Mouse (Mus musculus): ENCODE results near the gene Nubpl.

The Nubpl gene

DNA sequence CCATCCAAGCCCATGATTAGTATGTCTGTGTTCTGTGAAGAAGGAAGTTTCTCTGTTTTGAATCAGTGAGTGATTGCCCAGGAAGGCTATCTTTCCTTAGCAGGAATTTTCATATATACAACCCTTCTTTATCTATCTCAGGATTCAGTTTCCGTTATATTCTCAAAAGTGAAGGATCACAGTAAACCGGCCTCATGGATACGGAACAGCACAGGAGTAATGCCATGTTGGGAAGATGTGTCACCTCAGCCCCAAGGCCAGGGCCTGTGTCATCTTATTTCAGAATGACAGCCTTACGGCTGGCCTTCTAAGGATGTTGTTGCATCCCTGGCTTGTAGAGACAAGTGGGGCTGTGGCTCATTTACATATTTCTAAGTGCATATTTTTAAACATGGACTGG lies 231.0 kb downstream of the Nubpl start:
- no peak for DNase-seq (ENCODE audit: low read depth, low spot score)

DNA sequence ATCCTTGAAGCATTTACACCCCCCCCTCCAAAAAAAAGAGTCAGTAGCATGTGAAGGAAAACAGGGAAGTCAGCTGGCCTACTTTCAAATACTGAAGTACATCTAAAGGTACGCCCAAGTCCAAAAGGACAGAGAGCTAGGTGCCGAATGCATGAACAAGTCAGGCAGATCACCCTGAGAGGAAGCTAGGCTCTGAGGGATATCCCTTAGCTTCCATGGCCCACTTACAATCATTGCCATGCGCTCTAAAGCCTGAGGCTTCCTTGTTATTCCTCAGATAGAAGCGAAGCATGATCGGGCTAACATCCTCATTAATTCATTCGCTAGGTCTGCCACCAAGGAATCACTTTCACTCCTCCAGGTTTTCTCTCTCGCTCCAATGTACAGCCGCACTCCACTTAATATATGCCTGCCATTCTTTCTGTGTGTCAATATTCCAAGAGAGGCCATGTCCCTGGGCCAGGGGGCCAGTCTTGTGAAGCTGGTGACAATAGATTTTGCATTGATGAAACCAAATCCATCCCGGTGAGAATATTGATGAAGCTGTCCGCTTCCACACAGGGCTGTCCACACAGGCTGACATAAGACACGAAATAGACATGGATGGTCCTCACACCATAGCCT lies 237.7 kb downstream of the Nubpl start:
- no peak for DNase-seq (ENCODE audit: low read depth, low spot score)

DNA sequence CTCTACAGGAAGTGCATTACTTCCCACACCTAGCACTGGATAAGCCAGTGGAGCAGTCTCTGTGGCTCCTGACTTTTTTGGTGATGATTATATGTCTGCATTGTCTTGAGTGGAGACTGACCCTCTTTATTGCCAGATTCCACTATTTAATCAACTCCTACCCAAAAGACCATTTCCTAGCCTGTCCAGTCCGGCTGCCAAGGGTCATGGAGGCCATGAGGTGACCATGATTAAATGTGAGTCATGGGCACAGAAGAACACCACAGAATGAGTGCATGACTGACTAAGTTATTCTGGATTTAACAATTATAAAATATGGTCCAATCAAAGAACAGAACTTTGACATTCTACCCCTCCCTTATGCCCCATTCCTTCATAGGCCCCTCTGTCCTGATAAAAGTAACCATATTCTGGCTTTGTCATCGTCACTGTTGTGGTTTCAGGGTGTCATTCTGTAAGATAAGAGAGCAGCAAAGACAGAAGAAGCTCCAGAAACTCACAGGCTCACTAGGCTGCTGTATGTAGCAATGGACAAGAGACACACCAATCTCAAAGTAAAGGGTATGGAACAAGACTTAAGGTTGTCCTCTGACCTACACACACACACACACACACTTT lies 240.7 kb downstream of the Nubpl start:
- no peak for DNase-seq (ENCODE audit: low read depth, low spot score)

DNA sequence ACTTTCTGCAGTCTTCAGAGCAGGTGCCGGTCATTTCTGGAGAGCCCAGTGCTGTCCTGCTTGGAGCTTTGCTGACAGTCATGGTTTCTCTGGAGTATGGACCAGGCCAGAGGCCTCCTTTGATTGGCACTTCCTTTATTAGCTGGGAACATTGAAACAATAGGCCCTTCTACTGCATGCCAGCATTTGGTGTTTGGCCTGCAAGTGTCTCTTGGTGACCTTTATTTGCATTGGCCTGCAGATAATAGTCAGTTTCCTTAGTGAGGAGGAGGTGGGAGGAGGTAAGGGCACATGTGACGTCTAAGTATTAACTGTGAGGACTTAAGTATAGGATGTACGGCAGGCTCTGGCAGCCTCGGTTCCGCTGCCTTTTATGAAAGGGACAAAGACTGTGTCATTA lies 249.1 kb downstream of the Nubpl start:
- DNase-seq (ENCODE audit: low read depth, low spot score) = no peak

DNA sequence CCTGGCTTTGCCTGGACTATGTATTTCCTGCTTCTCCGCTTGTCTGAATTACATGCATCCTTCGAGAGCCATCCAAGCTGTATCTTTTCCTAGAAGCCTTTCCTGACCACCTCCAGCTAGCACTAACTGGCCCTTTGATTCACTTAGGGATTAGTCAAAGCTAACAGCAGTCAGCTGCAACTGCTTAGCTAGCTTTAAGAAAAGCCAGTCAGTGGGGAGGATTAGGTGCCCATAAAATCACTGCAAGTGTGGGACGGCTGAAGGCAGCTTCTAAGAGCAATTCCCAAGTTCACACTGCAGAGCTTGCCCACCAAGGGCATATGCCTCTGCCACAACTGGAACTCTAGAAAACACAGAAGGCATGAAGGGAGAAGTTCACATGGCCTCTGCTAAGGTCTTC lies 252.7 kb downstream of the Nubpl start:
- DNase-seq (ENCODE audit: low read depth, low spot score) = no peak

DNA sequence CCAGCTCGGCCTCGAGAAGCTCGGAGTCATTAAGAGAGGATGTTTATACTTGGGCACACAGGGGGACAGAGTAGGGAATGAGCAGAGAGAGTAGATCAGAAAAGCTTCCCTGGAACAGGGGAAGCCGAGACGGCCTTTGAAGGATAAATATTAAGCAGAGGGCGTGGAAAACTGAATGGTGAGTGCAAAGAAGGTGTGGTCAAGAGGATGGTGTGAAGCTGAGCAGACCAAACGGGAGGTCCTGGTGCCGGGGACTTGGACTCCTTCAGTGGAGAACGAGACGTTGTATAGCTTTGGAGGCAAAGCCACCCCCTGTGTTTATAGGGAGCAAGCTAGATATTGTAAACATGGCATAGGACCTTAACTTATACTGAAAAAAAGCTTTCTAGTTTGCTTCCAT lies 261.9 kb downstream of the Nubpl start:
- DNase-seq (ENCODE audit: low read depth, low spot score) = no peak

DNA sequence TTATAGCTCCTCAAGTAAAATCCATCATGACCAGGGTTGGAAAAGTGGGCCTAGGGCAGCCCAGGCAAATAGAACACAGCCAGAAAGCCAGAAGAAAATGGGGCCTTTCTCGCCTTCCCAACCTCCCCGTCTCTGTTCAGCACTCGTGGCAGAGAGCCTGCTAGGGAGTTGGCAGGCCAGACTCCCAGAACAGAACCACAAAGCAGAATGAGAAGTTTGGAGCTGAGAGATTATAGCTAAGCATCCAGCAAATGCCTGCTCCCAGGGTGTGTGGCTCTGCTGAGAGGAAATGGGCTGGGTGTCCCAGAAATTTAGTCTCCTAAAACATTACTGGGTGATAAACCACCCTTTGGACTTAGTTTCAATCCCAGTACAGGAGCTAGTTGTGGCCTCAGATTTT lies 262.6 kb downstream of the Nubpl start:
- DNase-seq (ENCODE audit: low read depth, low spot score) = no peak

DNA sequence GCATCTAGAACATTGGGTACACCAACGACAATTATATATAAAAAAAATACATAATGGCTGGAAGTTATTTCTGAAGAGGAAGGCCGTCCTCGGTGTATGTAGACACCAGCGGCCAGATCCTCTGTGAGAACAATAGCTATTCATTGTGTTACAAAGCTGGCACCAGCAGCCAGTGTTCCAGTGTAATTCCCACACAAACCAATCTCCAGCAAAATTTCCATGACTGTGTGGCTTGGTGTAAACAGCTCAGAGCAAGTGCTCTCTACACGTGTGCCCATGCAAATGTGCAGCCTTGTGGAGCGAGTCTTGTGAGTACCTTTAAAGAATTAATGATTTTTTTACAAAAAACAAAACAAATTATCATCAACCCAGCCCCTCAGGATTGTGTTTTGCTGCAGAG lies 263.7 kb downstream of the Nubpl start:
- DNase-seq (ENCODE audit: low read depth, low spot score) = no peak

Measured in c-Kit-negative CD71-positive TER-119-positive erythroid progenitor cells, embryonic 14.5 days (primary cell).